Mouse (Mus musculus): ENCODE measurements around the gene Col27a1.

The Col27a1 gene

DNA sequence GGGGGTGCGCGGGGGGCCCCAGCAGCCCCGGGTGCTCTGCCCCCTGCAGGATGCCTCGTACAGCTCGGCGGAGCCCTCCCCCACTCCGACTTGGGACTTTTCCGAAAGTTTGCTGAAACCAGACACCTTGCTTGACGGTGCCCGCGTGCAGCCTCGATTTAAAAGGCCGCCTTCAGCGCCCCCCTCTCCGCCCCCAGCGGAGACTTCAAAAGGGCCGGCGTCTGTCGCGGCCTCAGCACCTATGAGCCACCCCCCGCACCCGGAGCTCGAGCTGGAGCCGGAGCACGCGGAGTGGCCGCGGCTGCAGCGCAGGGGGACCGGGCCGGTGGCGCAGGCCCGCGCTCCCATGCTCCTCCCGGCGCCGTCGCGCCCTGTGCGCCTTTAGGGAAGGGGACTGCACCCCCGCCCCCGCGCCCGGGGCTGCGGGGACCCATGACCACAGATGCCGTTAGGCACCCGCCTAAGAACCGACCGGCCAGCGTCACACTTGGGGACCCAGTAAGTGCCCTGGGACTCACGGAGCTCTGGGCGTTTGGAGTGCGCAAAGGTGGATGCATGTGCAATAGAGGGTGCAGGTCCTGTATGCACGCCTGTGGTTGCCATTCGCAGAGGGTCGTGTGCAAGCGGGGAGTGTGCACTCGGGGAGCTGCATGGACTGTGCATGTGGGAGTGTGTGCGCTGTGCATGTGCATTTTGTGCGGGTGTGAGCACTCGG, at the start of gene Col27a1:
TSS of gene Col27a1 (plus strand) at position 98 of the 715 bp plus-strand sequence.
- no peak for DNase-seq (ENCODE audit: low read depth, low spot score)

DNA sequence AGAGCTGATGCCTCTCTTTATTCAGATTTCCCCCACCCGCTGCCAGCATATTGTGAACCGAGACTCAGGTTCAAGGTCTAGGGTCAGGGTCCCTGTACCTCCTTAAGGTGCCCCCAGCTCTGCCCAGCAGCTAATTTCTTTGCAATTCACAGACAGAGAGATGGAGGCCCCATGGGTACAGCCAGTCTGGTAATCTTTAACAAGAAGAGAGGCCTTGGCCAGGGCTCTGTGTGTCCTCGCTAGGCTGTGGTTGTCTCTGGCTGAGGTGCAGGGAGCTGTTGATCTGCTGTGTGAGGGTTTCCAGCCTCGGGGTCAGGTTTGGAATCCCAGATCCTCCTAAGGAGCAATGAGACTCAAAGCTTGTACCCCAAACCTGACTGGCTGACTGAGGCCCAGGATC, 48.2 kb upstream of the Col27a1 start:
- no peak for DNase-seq (ENCODE audit: low read depth, low spot score)

DNA sequence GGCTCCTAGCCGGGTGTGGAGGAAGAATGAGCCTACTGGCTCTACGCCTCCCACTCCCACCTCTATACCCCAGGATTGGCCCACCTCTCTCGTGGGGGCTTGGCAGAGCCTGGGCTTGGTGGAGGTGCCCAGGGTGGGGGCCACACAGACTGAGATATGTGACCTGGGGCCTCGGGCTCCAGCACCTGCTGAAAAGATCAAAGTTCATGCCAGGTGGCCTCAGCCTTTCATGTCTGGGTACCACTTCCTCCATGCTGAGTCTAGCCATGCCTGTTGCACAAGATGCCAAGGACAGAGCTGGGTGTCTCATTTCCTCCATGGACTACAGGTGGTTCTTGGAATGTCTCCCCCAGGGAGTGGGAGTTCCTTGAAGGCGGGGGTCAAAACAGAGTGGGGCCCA, 47.5 kb upstream of the Col27a1 start:
- DNase-seq (ENCODE audit: low read depth, low spot score) = no peak

DNA sequence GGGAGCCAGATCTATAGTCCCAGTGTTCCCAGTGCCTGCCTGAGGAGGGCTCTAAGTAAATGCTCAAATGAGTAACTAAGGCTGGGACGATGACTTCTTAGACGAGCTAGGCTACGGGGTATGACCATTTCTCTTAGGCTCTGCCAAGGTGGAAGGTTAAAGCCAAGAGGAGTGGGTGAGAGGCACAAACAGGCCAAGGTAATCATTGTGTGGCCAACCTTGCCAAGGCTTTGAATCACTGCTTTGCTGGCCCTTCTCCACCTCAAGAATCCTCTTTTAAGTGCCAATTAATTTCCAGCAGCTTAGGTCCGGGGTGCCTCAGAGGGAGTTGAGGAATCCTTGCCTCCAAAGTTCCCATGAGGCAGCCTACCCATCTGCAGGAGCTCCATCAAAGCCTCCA, 43.7 kb upstream of the Col27a1 start:
- no peak for DNase-seq (ENCODE audit: low read depth, low spot score)

DNA sequence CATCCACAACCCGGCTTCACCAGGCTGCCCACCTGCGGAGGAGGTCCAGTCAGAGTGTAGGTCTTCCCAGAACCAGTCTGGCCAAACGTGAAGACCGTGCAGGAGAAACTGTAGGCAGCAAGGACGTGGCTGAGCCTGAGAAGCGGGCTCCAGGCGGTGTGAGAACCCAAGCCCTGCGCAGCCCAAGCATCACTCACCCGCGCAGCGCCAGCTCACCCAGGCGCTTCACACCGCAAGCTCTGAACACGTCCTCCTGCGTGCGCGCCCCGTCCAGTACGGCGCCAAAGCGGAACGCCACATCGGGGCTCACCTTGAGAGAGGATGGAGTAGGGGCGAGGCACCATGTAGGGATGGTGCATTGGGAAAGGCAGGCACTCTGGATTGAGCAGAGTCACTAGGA, 42.7 kb upstream of the Col27a1 start:
- no peak for DNase-seq (ENCODE audit: low read depth, low spot score)

DNA sequence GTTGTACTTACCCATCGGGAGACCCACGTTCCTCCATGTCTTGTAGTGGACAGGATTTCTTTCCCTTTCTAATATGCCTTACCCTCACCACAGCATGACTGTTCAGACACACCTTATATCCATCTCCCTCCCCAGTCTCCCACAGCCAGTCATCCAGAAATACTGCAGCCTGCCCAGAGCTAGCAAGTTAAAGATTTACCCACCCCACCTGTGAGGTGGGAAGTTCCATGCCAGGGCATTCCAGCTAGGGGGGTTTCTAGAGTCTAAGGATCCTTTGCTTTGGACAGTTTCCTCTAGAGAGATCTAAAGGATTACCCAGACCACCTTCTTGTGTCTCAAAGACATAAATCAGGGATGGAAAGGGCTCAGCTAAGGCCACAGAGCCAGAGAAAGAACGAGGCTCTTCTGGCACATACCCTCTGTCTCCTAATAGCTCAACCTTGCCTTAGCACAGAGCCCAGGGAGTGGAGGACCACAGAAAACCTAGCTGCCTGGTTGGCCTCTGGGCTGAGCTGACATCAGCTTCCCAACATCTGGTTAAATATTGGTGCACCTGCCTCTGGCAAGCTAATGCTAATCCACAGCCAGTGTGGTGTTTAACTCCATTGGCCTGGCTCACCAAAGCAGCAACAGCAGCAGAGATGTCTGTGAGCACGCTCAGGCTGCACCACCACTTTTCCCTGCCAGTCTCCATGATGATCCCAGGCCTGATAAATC, 41.7 kb upstream of the Col27a1 start, which contains the start of gene Kif12:
TSS of gene Kif12 (minus strand) at position 163 of the 717 bp plus-strand sequence.
- no peak for DNase-seq (ENCODE audit: low read depth, low spot score)

DNA sequence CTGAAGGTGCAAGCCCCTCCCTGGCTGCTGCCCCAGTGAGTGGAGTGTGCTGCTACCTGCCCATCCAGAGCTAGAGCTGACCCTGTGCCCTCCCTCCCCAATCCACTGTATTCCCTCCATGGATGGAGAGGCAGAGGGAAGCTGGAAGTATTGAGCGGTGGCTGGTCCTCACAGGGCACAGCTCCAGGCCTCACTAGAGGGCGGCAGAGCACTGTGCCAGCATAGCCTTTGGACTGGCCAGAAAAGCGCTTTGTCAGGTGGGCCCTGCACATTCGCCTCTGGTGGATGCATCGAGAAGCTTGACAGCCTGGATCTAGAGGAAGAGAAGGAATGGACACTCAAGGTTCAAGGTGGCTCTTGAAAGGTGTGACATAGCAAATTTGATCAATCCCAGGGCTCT, 32.2 kb upstream of the Col27a1 start:
- peak; percentile 77 for DNase-seq (ENCODE audit: low read depth, low spot score)

DNA sequence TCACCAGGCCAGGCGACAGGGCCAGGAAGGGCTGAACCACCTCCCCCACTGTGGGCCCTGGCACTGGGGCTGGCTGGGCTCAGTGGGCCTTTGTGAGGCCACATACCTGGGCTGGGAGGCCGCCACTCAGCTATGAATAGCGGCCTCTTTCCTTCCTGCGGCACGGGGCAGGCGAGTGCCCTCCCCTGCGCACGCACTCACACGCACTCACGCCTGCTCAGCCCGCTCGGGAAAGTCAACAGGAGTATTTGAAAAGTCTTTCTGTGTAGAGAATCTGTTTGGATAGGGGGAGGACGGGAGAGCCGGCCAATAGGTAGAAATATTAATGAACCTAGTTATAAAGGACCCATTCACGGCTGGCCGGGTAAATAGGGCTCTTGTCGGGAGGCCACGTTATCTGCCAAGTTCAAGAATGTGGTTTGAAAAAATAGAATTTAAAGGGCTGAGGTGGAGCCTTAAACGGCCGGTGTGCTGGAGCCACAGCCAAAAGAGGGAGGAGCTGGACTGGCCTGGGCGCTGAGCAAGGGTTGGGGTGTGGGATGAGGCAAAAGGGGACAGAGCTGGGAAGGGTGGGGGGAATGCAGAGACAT, 27.4 kb upstream of the Col27a1 start:
- DNase-seq (ENCODE audit: low read depth, low spot score) = peak; percentile 18

DNA sequence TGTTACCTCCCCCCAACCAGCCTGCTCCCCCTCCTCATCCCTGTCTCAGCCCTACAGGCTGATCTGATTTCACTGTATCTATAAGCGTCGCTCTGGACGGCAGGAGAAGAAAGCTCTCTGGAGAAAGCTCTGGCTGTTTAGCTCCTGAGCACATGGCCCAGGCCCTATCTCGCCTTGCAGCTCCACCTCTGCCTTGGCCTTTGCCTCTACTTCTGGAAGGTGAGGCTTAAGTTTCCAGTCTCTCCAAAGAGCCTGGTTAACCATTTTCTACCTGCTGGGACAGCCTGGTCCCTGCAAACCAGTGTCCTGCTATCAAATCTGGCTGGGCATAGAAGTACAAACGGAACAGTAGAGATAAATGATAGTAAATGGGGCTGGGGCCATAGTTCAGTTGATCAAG, 22.2 kb upstream of the Col27a1 start:
- DNase-seq (ENCODE audit: low read depth, low spot score) = no peak

DNA sequence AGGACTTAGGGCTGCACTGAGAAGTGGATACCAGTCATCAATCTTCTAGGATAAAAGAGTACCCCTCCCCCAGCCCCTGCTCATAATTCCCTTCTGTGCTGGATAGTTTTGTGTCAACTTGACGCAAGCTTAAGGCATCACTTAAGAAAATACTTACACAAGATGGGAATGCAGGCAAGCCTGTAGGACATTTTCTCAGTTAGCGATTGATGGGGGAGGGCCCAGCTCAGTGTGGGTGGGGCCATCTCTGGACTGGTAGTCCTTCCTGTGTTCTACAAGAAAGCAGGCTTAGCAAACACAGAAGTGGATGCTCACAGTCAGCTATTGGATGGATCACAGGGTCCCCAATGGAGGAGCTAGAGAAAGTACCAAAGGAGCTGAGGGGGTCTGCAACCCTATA, 19.4 kb upstream of the Col27a1 start:
- DNase-seq (ENCODE audit: low read depth, low spot score) = no peak

DNA sequence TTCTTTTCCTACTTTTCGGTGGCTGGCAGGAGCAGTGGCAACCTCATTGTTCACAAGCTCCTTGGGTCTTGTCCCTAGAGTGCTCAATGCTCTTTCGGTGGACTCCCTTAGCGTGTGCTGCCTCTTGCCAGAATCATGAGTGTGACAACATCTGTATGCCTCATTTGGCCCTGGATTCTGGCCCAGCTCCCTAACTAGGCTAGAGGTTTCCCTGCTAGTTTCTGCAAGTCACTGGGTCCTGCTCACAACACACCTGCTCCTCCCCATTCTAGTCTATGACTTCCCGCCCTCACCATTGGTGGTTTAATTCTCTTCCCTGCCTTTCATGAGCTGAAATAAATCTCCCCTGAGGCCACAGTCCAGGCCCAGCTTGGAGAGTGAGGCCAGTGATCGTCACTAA, 14.4 kb upstream of the Col27a1 start:
- DNase-seq (ENCODE audit: low read depth, low spot score) = no peak

DNA sequence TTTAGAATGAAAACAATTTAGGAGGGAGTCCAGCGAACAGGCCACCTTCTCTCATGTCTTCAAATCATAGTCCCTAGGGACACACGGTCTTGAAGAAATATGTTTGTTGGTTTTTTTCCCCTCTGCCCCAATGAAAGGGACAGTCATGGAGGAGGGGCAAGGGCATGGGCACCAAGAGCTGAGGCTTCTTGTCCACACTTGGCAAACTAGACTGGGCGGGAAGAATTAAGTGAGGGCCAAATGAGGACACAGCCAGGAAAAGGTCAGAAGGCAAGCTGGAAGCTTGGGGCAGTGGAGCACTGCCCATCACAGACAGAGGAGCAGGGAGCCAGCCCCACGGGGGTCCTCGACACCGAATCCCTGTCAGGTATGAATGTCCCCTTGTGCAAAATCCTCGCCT, 9.9 kb upstream of the Col27a1 start:
- DNase-seq (ENCODE audit: low read depth, low spot score) = no peak

DNA sequence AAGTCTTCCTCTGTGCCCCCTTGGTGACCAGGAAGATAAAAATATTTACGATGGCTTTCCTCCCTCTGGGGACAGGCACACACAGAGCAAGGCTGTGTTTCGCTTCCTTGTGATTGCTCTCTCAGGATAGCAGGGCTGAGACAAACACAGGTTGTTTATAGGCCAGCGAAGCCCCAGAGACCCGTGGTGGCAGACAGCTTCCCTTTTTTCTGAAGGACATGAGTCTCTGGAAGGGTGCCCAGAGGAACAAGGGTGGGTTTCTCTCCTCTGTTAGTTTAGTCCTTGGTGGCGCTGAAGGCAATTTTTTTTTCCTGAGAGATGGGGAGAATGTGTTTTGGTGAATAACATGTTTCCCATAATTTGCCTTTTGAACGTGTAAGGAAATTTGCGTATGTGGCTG, 8.2 kb upstream of the Col27a1 start:
- DNase-seq (ENCODE audit: low read depth, low spot score) = peak; percentile 61

DNA sequence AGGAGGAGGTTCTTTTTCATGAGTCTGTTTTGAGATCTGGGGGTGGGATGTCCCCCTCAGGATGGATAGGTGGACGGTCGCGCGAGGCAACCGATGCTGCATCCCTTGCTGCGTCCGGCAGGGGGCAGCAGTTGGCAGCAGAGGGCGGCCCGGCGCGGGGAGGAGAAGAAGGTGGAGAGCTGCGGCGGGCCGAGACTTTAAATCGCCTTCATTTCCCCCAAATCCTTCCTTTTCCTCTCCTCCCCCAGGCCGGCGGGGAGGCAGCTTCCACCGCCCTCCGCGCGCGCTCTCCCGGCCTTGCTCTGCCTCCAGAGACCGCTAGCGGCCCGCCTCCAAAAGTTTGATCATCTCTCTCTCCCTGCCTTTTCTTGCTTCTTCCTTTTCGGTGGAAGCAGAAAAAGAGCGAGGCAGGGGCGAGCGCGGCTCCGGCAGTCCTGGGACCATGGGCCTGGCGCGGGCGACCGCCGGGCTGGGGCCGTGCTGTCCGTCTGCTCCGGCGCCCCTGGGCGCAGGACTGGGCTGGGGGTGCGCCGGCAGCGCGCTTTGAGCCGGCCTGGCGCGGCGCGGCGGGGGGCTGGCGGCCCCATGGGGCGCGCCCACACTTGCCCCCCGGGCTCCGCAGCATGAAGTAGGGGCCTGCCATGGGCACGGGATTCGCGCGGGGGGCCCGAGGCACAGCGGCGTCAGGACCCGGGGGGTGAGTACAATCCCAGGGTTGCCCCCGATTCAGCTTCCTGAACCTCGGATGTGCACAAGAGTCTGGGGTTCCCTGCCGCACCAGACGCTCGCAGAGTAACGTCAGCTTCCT, 1.6 kb downstream of the Col27a1 start:
- peak; percentile 60 for DNase-seq (ENCODE audit: low read depth, low spot score)

DNA sequence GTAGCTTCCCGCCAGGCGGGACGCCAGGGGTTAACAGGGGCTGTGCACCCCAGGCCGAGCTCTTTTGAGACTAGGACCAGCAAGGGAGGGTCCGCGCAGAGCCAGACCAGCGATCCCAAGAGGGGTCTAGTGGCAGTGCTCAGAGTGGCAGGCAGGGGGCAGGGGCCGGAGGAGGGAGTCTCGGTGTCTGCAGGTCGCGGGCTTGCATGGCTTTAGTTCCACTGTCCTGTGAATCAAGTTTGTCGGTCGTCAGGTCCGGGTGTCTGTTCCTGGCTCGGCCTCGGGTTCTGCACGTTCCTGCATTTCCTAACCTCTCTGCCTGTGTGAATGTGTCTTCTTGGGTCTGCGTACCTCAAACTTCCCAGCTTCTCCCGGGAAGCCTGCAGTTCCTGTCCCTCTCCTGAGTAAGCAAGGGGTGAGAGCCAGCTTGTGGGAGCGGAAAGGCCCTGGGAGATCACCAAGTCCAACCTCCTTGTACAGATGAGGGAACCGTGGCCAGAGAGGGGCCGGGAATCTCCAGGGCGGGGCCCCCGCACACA, 2.3 kb downstream of the Col27a1 start:
- DNase-seq (ENCODE audit: low read depth, low spot score) = no peak

DNA sequence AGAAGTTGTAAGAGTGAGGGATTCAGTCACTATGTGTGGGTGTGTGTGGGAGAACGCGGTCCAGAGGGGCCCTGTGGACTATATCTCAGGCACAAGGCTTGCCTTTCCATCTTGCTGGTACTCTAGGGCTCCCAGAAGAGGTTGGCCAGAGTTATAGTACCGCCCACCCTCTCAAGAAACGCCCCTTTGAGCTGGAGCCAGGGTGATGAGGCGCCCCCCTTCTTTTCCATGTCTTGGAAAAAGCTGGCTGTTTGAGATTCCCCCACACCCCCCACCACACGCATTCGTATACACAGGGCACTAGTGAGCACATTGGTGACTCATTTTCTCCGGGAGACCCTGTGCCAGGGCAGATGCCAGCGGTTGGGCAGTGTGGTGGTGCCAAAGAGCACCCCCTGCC, 2.8 kb downstream of the Col27a1 start:
- DNase-seq (ENCODE audit: low read depth, low spot score) = no peak

DNA sequence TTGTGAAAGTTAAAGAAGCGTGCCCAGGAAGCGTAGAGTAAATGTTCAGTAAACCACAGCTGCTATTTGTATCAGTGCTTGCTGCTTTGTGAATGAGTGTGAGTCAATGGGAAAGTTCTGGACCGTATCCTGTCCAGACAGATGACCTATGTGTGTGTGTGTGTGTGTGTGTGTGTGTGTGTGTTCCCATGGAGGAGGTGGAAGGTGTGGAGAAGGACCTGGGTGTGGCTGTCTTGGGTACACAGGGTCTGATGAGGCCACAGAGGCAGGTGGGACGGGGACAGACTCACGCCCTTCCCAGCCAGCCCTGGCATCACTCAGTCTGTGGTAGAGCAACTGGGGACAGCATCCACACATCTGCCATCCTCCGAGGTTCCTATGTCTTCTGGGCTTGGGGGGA, 3.7 kb downstream of the Col27a1 start:
- DNase-seq (ENCODE audit: low read depth, low spot score) = no peak

DNA sequence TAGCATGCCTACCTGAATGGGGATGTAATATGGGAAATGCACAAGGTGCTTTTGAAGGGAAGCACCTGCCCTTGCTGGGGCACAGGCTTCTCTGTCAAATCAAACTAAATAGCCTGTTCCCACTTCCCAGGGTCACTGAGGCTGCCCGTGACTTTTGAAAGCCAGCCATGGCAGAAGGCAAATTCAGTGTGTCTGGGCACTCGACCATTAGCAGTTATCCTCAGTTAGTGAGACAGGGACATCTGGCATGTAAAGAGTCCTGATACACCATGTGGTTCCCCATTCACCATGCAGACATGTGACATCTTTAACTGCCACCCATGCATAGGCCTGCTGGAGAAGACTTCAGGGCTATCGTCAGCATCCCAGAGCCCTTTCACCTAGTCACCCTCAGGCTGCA, 5.3 kb downstream of the Col27a1 start:
- no peak for DNase-seq (ENCODE audit: low read depth, low spot score)

DNA sequence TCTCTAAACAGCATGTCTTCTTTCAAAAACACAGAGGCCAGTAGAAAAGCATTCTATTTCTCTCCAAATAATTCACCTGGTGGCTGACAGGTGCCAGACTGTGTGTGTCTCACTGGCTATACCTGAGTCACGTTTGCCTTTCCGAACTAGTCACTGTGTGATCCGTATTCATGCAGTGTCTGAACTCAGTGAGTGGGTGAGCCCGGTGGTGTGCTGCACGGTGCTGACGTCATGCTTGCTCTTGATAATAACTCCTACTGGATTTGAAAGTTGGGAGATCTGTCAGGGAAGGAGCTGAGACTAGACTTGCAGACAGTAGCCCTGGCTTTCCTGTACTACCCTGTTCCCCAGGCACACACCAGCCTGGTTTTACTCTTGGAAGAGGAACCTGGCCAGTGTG, 5.8 kb downstream of the Col27a1 start:
- peak; percentile 74 for DNase-seq (ENCODE audit: low read depth, low spot score)

DNA sequence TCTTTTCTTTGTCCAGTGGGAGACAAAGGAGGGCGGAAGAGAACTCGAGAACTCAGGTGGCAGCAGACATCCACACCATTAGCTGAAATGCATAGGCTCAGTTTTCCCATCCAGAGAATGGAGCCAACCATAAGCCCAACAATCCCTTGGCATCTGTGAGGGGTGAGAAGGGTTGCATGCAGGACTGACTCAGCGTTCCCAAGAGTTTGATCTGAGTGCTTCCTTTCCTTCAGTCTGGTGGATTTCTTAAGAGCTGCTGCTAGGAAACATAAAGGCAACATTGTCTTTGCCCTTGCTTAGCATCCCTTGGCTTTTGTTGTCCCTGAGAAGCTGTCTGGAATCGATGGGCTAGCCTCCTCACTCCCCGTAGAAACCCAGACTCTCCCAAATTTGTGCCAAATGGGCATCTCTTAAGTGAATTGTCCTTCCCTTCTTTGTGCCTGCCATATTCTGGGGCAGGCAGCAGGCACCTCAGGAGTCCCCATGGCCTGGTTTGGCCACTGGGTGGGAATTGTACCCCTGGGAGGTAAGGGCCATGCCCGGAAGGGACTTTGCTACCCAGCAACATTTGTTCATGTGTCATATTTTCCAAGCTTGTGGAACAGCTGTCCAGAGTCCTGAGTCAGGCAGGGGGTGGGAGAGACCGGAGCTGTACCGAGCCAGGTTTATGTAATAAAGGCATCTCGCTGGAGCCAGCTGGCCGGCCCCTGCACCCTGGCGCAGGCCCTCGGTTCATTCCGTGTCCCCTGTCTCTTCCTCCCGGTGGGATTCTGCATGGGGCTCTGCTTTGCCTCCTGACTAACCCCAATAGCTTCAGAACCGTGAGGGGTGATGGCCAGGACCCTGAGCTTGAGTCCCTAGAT, 7.5 kb downstream of the Col27a1 start:
- DNase-seq (ENCODE audit: low read depth, low spot score) = no peak

DNA sequence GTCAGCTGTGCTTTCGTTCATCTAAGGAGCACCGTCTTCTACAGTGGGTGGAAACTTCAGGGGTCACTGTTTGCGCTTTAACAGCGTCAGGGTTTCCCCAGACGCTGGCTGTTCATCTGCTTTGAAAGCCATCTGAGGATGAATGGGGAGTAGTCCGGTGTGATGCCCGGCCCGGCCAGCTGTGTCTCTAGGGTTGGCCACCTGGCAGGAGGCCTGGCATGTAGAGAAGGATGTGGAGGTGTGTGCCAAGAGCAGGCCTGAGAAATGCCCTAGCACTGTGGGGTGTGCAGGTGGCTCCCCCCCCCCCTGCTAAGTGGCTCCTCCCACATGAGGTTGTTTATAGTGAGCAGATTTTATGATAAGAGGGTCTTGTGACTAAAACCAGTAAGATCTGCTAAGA, 8.4 kb downstream of the Col27a1 start:
- DNase-seq (ENCODE audit: low read depth, low spot score) = no peak
